Mouse (Mus musculus): ENCODE results near the gene Saal1. TPM values are rescaled to one million over a fixed set of nuclear protein-coding genes. Genes with fewer than 3 reads are reported as not detected.
"Not testable (repeated sequence)": the region's sequence is repeated elsewhere in the genome, so short reads cannot be mapped to it uniquely, and the experiment has no call there.

The Saal1 gene
- polyA plus RNA-seq, 1 experiment from 2014 or later: 24.3 TPM

DNA sequence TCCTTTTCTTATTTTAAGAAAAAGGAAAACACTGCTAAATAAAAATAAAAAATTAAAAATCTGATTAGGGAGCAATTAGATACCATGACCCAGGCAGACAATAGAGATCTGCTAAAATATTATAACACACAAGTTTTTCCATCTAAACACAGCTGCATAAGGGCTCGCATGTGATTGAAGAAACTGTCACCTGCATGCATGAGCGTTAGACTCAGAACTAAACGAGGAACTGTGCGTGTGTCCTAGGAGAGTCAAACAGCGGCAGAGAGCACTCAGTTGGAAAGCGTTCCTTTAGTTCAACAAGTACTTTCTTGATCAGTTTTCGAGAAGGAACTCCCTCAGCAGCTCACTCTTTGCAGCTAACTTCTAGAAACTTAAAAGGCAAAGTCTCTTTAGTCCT is 31.4 kb downstream of the Saal1 start:
- ATAC-seq (ENCODE audit: low FRiP score, low read depth): not testable (repeated sequence)
- WGBS: 90% methylated on average over 7 of the region's 7 CpGs

DNA sequence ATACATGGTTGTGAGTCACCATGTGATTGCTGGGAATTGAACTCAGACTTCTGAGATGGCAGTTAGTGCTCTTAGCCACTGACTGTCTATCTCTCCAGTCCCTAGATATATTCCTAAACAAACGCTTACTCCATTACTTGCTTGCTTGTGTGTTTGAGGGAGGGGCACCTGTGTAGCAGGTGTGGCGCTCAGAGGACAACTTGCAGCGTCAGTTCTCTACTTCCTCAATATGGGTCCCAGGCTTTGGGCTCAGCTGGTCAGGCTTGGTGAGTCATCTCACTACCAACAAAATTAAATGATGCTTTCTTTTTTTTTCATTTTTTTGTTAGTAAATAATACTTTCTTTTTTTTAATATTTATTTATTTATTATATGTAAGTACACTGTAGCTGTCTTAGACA is 32.1 kb downstream of the Saal1 start:
- no peak overlapping the region for H3K9ac ChIP-seq
- no peak overlapping the region for H3K4me3 ChIP-seq
- no peaks in the 10 kb centered on the region for H3K9me3 ChIP-seq
- no peaks in the 10 kb centered on the region for H3K36me3 ChIP-seq
- 93% methylated on average over 3 of the region's 3 CpGs for whole genome bisulfite sequencing
- no peak overlapping the region for H3K27ac ChIP-seq
- H3K4me2 ChIP-seq (replicated peaks): no peak overlapping the region
- no peak for ATAC-seq (ENCODE audit: low FRiP score, low read depth)
- no peaks in the 10 kb centered on the region for H3K4me1 ChIP-seq
- no peaks in the 10 kb centered on the region for H3K27me3 ChIP-seq (replicated peaks)

More for the DNA sequence above, 31.4 kb downstream of the Saal1 start:
- H3K4me3 ChIP-seq; H3K27ac ChIP-seq; H3K4me1 ChIP-seq; H3K27me3 ChIP-seq (replicated peaks); H3K9me3 ChIP-seq; H3K4me2 ChIP-seq (replicated peaks); H3K36me3 ChIP-seq; H3K9ac ChIP-seq: not testable (repeated sequence)

- no peaks in the 10 kb centered on the region for H3K36me3 ChIP-seq
- no peaks in the 10 kb centered on the region for H3K4me1 ChIP-seq
- no peaks in the 10 kb centered on the region for H3K9me3 ChIP-seq
- no peak overlapping the region for H3K4me3 ChIP-seq
- ATAC-seq (ENCODE audit: low FRiP score, low read depth): no peak
- H3K27me3 ChIP-seq (replicated peaks): no peaks in the 10 kb centered on the region
- no peak overlapping the region for H3K27ac ChIP-seq
- H3K9ac ChIP-seq: no peak overlapping the region
- no peak overlapping the region for H3K4me2 ChIP-seq (replicated peaks)
- WGBS: 62% methylated on average over 5 of the region's 5 CpGs
These were observed 33.6 kb downstream of the Saal1 start for GRCm38 (mm10) chr7:46676808-46677360.

- no peaks in the 10 kb centered on the region for H3K9me3 ChIP-seq
- no peak overlapping the region for H3K9ac ChIP-seq
- no peaks in the 10 kb centered on the region for H3K27me3 ChIP-seq (replicated peaks)
- no peaks in the 10 kb centered on the region for H3K4me1 ChIP-seq
- 88% methylated on average over 8 of the region's 8 CpGs for WGBS
- no peak for ATAC-seq (ENCODE audit: low FRiP score, low read depth)
- no peak overlapping the region for H3K4me3 ChIP-seq
- no peak overlapping the region for H3K27ac ChIP-seq
- H3K4me2 ChIP-seq (replicated peaks): no peak overlapping the region
- no peaks in the 10 kb centered on the region for H3K36me3 ChIP-seq
These were observed 34.6 kb downstream of the Saal1 start for GRCm38 (mm10) chr7:46675886-46676285.

- Histone ChIP-seq H3K27me3 (replicated peaks) (no peaks in the 10 kb centered on the region), H3K36me3 (no peaks in the 10 kb centered on the region), H3K4me3 (no peak overlapping the region), H3K9ac (no peak overlapping the region), H3K4me1 (no peaks in the 10 kb centered on the region), H3K9me3 (no peaks in the 10 kb centered on the region), H3K27ac (no peak overlapping the region), H3K4me2 (replicated peaks) (no peak overlapping the region)
- 93% methylated on average over 7 of the region's 7 CpGs for WGBS
- no peak for ATAC-seq (ENCODE audit: low FRiP score, low read depth)
These were observed 35.4 kb downstream of the Saal1 start for GRCm38 (mm10) chr7:46675061-46675460.

- H3K4me3 ChIP-seq: no peak within 1 kb of the TSS
- H3K9ac ChIP-seq: no peak within 1 kb of the TSS
- H3K27ac ChIP-seq: no peak within 1 kb of the TSS
- ATAC-seq (ENCODE audit: low FRiP score, low read depth): no peak
- 58% methylated on average over 10 of the region's 10 CpGs for WGBS
- no peaks in the 10 kb centered on the region for H3K9me3 ChIP-seq
- 0 out of 2 replicates have a peak, but pooled peaks cover 1% of the 10 kb centered on the region for H3K27me3 ChIP-seq (replicated peaks)
- no peaks in the 10 kb centered on the region for H3K36me3 ChIP-seq
- H3K4me2 ChIP-seq (replicated peaks): no peak within 1 kb of the TSS
- H3K4me1 ChIP-seq: 0 out of 2 replicates have a peak, but pooled peaks cover 4% of the 10 kb centered on the region
These were observed 38.3 kb downstream of the Saal1 start, which contains the start of gene Tph1 for GRCm38 (mm10) chr7:46672160-46672672. TSS of gene Tph1 (minus strand) at chr7:46672537.

DNA sequence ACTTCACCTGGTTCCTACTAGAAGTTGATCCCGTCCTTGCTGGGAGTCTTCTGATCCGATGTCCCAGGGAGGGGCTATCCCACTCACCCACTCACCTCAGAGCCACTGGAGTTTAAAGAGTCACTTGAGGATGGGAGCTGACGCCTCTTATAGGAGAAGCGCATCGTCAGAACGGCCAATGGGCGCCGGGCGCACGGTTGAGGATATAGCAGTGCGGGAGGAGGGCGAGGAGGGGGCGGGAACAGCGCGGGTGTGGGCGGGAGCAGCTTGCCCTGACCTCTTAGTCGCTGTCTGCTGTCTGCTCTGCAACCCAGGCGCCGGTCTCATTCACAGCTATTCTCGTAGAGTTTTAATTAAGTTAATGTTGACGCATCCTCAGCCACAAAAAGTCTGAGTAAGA is 43.2 kb downstream of the Saal1 start:
- no peak overlapping the region for H3K9ac ChIP-seq
- H3K27ac ChIP-seq: no peak overlapping the region
- H3K9me3 ChIP-seq: no peaks in the 10 kb centered on the region
- 0 out of 2 replicates have a peak, but pooled peaks cover 7% of the 10 kb centered on the region for H3K4me1 ChIP-seq
- no peaks in the 10 kb centered on the region for H3K36me3 ChIP-seq
- H3K27me3 ChIP-seq (replicated peaks): peaks cover 14% of the 10 kb centered on the region; the same call in 1 of the 2 replicates
- peak overlapping the region; percentile 45 for H3K4me2 ChIP-seq (replicated peaks)
- ATAC-seq (ENCODE audit: low FRiP score, low read depth): no peak
- H3K4me3 ChIP-seq: 0 out of 2 replicates have a peak overlapping the region, but pooled peaks have one; percentile 2
- 2% methylated on average over 21 of the region's 21 CpGs for WGBS

- no peaks in the 10 kb centered on the region for H3K36me3 ChIP-seq
- no peak overlapping the region for H3K27ac ChIP-seq
- H3K4me1 ChIP-seq: peaks cover 12% of the 10 kb centered on the region
- no peak overlapping the region for H3K9ac ChIP-seq
- H3K9me3 ChIP-seq: no peaks in the 10 kb centered on the region
- H3K4me2 ChIP-seq (replicated peaks): no peak overlapping the region
- no peak for ATAC-seq (ENCODE audit: low FRiP score, low read depth)
- H3K27me3 ChIP-seq (replicated peaks): peaks cover 14% of the 10 kb centered on the region; the same call in 1 of the 2 replicates
- 37% methylated on average over 9 of the region's 9 CpGs for WGBS
- H3K4me3 ChIP-seq: no peak overlapping the region
These were observed 45.2 kb downstream of the Saal1 start for GRCm38 (mm10) chr7:46665236-46665635.

GRCm38 (mm10) chr7:46661591-46662090 is 48.8 kb downstream of the Saal1 start:
- H3K4me2 ChIP-seq (replicated peaks): peak overlapping the region; percentile 40
- H3K27ac ChIP-seq: no peak overlapping the region
- H3K27me3 ChIP-seq (replicated peaks): peaks cover 7% of the 10 kb centered on the region; the same call in 1 of the 2 replicates
- no peak overlapping the region for H3K4me3 ChIP-seq
- ATAC-seq (ENCODE audit: low FRiP score, low read depth): no peak
- no peaks in the 10 kb centered on the region for H3K9me3 ChIP-seq
- H3K9ac ChIP-seq: no peak overlapping the region
- H3K36me3 ChIP-seq: no peaks in the 10 kb centered on the region
- peaks cover 5% of the 10 kb centered on the region for H3K4me1 ChIP-seq
- 19% methylated on average over 18 of the region's 18 CpGs for WGBS

GRCm38 (mm10) chr7:46652279-46652678 is 58.2 kb downstream of the Saal1 start:
- H3K4me1 ChIP-seq: no peaks in the 10 kb centered on the region
- ATAC-seq (ENCODE audit: low FRiP score, low read depth): no peak
- 60% methylated on average over 2 of the region's 2 CpGs for whole genome bisulfite sequencing
- H3K36me3 ChIP-seq: no peaks in the 10 kb centered on the region
- H3K9ac ChIP-seq: no peak overlapping the region
- H3K4me2 ChIP-seq (replicated peaks): no peak overlapping the region
- H3K27me3 ChIP-seq (replicated peaks): no peaks in the 10 kb centered on the region
- H3K27ac ChIP-seq: no peak overlapping the region
- H3K4me3 ChIP-seq: no peak overlapping the region
- H3K9me3 ChIP-seq: no peaks in the 10 kb centered on the region

GRCm38 (mm10) chr7:46650231-46650630 is 60.2 kb downstream of the Saal1 start:
- H3K9me3 ChIP-seq; H3K27ac ChIP-seq; H3K4me1 ChIP-seq; H3K9ac ChIP-seq; H3K27me3 ChIP-seq (replicated peaks); H3K4me3 ChIP-seq; ATAC-seq (ENCODE audit: low FRiP score, low read depth); H3K36me3 ChIP-seq; H3K4me2 ChIP-seq (replicated peaks): not testable (repeated sequence)
- 54% methylated on average over 5 of the region's 5 CpGs for WGBS

DNA sequence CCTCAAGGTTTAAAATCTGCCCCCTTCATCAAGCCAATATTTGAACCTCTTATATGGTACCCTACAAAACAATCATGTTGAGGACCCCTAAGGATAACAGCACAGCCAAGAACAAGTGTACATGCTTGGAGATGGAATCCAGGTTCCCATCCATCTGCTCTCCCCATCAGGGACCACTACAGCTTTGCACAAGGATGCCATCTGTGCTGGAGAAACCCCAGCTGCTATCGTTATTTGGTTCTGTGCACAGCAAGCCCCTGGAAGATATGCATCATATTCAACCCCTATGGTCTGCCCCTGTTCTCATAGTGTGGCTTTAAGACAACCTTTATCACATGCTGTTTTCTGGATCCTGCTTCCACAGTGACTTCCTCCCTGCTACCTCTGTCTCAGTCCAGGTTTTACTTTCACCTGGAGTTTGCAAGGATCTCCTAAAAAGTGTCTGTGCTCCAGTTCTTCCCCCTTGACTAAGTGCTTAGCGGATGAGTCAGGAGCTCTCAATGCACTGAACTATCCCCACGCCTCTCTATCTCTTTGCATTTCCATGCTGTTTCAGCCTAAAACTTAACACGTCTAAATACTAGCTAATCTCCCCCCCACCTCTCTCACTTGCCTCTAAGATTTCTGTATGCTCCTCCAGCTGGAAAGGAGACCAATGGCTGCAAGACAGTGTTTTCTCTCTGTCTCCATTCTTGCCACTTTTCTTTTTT is 61.9 kb downstream of the Saal1 start:
- H3K9ac ChIP-seq: no peak overlapping the region
- no peaks in the 10 kb centered on the region for H3K27me3 ChIP-seq (replicated peaks)
- H3K4me2 ChIP-seq (replicated peaks): no peak overlapping the region
- no peaks in the 10 kb centered on the region for H3K9me3 ChIP-seq
- no peak overlapping the region for H3K4me3 ChIP-seq
- H3K36me3 ChIP-seq: no peaks in the 10 kb centered on the region
- no peak for ATAC-seq (ENCODE audit: low FRiP score, low read depth)
- no peak overlapping the region for H3K27ac ChIP-seq
- 71% methylated on average over 4 of the region's 4 CpGs for WGBS
- H3K4me1 ChIP-seq: no peaks in the 10 kb centered on the region

Measured in neural tube, embryonic 12.5 days (tissue).